Mouse (Mus musculus): ENCODE data around the gene Dynlt1a. TPM values are rescaled to one million over a fixed set of nuclear protein-coding genes. Genes with fewer than 3 reads are reported as not detected.

The Dynlt1a gene
- polyA plus RNA-seq, 1 experiment from 2014 or later: 7.0 TPM

Other genes with a start within 250 kb of the Dynlt1a start
- gene Serac1, start 237.8 kb downstream of the Dynlt1a start, polyA plus RNA-seq (2015; fragmentation: Nextera tagmentation; extraction: Ambion mirVana): 1.4 and 1.6 TPM in 2 replicates
- 106 and 111 TPM in 2 replicates for gene Gtf2h5, start 237.7 kb downstream of the Dynlt1a start, polyA plus RNA-seq (2015; fragmentation: Nextera tagmentation; extraction: Ambion mirVana)
- gene Tulp4, start 211.1 kb downstream of the Dynlt1a start, polyA plus RNA-seq (2015; fragmentation: Nextera tagmentation; extraction: Ambion mirVana): 39.3 and 40.1 TPM in 2 replicates
- gene Tmem181a, start 60.6 kb downstream of the Dynlt1a start, polyA plus RNA-seq (2015; fragmentation: Nextera tagmentation; extraction: Ambion mirVana): 3.3 and 3.6 TPM in 2 replicates
- 205 and 224 TPM in 2 replicates for gene Dynlt1b, start 112.6 kb upstream of the Dynlt1a start, polyA plus RNA-seq (2015; fragmentation: Nextera tagmentation; extraction: Ambion mirVana)

Data from liver, embryonic 13.5 days (tissue).